Mouse (Mus musculus) left cerebral cortex, adult 18-20 months (tissue): ENCODE results near the gene Ube2n. TPM values are rescaled to one million over a fixed set of nuclear protein-coding genes. Genes with fewer than 3 reads are reported as not detected.
"Not testable (repeated sequence)": the region's sequence is repeated elsewhere in the genome, so short reads cannot be mapped to it uniquely, and the experiment has no call there.

Experiments
- DNase-seq, 2 experiments: peaks; one replicate each; pipeline ENCODE4 v3.0.0; 2021 to 2022; ENCODE audit warnings: low spot score in 2 of 2, mixed read lengths in 1 of 2
- total RNA-seq, 2 experiments: library from RNA; stranded (reverse); gene quantifications; 2 replicates each; pipeline ENCODE4 v1.2.3; 2021

The Ube2n gene
- total RNA-seq, 2 experiments from 2014 or later, result 199 to 202 TPM

DNA sequence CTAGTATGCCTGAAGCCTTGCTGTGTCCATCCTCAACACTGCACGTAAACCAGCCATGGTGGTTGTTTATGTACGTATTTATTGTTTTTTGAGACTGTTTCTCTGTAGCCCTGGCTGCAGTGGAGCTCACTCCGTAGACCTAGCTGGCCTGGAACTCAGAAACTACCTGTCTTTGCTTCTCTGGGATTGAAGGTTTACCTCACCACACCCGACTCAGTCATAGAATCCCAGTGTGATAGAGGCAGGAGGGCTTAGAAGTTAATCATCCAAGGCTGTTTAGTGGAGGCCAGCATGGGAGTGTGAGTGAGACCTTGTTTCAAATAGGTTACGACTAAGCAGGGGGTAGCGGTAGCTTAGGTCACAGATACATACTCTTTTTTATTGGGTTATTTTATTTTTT, 2.7 kb downstream of the Ube2n start:
- DNase-seq, result no peak

- no peak for DNase-seq
Observed at GRCm38 (mm10) chr10:95525037-95525675, 10.2 kb downstream of the Ube2n start.

DNA sequence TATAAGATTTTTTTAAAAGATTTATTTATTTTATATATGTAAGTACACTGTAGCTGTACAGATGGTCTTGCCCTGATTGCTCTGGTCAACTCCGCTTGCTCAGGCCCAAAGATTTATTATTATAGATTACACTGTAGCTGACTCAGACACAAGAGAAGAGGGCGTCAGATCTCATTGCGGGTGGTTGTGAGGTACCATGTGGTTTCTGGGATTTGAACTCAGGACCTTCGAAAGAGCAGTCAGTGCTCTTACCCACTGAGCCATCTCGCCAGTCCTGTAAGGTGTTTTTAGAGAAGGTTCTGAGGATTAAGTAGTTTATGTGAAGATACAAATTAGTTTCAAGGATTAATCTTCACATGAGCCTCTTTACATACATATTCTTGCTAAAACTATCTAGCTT, 10.9 kb downstream of the Ube2n start:
- DNase-seq, result no peak

GRCm38 (mm10) chr10:95526495-95527122, 11.7 kb downstream of the Ube2n start:
- no peak for DNase-seq

GRCm38 (mm10) chr10:95530551-95531121, 15.7 kb downstream of the Ube2n start:
- no peak for DNase-seq

GRCm38 (mm10) chr10:95532916-95533315, 18.0 kb downstream of the Ube2n start:
- no peak for DNase-seq

DNA sequence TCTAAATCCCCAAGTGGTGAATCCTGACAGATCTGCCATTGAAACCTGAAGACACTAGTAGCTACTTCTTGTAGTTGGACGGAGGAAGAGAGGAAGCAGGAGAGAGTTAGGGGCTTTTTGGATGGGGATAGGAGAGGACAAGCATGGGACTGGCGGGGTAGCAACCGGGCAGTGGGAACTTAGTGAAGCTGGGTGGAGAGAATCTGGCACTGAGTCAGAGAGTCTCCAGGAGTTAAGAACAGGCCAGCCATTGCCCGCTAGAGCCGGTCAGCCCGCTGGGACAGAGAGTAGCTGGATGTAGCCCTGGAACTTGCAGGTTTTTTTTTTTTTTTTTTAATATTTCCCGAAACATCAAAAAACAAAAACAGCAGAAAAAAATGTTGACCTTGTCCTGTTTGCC, 18.4 kb downstream of the Ube2n start:
- DNase-seq, result no peak

- no peak for DNase-seq
Observed at GRCm38 (mm10) chr10:95535399-95536221, 20.7 kb downstream of the Ube2n start.

DNA sequence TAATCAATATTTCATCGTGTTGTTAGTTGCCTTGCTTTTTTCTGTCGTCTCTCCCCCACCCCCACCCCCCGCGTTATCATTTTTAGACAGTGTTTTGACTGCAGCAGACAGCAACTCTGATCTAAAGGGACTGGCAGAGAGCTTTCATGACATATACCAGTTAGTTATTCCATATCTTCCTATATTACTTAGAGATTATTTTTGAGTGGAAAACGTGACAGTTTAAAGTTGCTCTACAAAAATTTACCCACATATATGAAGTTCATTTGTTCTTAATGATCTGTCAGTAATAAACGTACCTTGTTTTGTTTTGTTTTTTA, 21.2 kb downstream of the Ube2n start:
- DNase-seq, result no peak

DNA sequence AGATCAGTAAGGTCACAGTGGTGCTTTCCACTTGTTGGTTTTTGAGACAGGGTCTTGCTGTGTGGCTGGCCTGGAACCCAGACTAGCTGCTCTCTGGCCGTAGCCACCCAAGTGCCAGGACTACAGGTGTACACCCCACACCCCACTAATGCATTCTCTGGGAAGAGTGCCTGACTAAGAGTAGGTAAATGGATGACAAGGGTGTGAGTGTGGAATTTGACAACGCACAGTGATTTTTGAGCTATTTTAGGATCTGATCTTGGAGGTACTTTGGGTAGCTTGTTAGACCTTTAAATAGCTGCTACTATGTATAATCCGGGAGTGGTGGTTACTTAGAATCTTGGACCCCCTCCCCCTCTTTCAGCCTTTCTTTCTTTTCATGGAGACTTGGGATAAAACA, 24.3 kb downstream of the Ube2n start:
- no peak for DNase-seq

DNA sequence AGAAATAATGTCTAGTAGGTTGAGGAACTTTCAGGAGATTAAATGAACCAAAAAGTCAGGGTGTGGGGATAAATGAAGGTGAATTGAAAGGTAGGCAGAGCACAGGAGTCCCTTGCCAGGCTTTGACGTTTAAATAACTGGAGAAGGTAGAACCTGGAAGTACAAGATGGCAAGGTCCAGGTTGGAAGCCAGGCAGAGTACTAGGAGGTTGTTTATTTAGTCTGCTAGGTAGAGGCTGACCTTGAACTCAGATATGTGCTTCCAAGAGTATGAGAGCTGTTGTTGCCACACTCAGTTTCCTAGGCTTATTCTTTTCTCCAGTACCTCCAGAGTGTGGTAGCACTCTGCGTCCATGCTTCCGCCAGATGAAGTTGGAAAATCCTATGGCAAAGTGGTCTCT, 24.9 kb downstream of the Ube2n start:
- no peak for DNase-seq

DNA sequence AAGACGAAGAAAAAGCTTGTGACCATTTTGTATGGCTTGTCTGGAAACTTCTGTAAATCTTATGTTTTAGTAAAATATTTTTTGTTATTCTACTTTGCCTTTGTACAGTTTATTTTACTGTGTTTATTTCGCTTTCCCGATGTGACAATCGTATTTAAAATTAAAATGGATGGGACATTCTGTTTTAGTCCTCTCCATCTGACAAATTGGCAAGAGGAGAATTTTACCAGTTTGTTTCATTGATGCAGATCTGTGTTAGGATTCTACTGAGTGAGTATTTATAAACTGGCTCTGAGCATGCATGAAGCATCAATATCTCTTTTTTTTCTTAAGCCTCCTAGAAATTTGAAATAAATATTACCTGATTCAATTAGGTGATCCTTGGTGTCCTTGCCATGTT, 28.0 kb downstream of the Ube2n start:
- DNase-seq, result no peak

- DNase-seq, result no peak
Observed at GRCm38 (mm10) chr10:95543377-95543776, 28.4 kb downstream of the Ube2n start.

DNA sequence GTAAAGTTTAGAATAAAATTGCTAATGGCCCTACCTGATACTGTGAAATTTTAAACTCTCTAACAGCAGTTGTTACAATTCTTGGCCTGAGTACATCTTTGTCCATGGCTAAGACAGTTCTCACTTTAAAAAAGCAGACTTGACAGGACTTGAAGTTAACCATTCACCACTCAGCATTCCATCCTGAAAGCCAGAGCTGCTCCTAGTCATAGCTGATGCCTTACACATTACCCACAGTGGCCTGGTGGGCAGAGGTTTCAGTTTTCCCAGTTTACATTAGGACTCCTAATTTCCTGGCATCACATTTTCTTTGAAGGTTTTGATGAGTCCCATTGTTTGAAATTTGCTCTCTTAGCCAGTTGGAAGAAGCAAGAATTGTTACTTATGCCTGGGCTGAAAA, 29.1 kb downstream of the Ube2n start:
- DNase-seq, result no peak

DNA sequence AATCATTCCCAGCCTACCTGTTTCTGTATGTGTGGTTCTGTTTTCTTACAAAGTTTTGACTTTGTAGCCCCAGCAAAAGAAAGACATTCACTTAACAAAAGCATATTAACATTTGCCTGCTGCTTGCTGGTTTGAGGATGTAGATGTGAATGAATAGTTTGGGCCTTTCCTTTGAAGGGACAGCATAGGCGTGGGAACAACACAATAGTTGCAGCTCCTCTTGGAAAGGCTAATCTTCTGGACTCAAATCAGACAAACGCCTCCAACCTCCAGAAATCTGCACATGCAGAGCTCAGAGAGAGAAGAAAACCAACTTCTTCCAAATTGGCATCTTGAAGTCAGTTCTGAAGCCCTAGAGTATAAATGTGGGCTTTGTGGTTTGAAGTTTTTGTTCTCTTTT, 29.7 kb downstream of the Ube2n start:
- DNase-seq, result no peak

GRCm38 (mm10) chr10:95545051-95545450, 30.1 kb downstream of the Ube2n start:
- no peak for DNase-seq

- no peak for DNase-seq
Observed at GRCm38 (mm10) chr10:95546178-95546577, 31.2 kb downstream of the Ube2n start.

DNA sequence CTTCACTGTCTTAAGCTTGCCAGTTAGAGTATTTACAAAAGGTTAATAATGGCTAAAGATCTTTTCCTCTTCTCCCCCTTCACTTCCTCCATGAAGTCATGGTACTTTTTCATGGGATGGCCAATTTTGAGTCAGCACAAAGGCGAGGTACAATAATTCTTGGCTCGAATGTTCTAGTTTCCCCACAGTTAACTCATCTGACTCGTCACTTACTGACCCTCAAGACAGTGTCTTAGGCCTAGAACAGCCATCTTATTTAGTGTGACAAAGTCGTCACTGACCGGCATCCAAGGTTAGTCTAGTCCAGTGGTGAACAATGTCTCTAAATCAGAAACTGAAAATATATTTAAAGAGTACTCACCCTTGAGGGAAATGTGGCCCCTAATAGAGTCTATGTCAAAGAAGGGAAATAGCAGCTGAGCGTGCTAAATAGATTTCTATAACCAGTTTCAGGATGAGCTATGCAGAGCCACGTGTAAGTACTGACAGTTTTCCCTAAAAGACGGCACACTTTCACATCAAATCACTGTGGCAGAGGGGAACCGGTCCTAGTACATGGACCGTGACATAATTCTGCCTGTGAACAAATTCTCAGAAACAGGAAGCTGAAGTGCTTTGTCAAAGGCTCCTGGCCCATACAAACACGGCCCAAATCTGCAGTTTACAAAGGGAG, 33.3 kb downstream of the Ube2n start:
- no peak for DNase-seq

DNA sequence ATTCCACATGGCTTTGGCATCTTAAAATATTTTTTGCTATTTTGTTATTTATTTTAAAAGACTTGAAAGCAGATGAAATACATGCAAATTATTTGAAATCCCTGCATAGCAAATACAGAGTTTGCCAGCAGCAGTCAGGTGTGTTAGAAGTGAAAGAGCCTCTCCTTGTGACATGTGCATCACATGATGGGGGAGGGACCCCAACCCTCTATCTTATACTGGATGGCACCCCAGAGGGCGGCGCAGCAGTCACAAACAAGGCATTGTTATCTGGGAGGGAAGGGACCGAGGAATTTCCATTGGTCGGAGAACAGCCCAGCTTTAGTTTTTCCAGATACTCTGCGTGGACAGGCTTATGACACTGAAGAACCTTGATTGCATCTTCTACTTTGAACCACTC, 34.1 kb downstream of the Ube2n start:
- DNase-seq, result not testable (repeated sequence)

DNA sequence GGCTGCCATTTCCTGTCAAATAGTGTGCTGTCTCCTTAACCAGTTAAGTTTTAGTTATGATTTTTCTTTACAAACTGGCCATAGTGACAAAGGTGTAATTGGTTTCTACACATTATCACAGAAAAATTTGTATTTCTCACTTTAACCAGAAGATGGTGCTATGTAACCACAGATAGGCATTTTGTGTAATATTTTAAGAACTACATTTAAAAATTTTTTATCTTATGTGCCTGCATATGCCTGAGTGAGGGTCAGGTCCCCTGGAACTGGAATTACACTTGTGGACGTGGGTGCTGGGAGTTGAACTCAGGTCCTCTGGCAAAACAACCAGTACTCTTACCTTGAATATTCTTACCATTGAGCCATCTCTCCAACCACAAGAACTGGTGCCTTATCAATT, 35.6 kb downstream of the Ube2n start:
- DNase-seq, result no peak

- no peak for DNase-seq
Observed at GRCm38 (mm10) chr10:95551752-95552151, 36.8 kb downstream of the Ube2n start.

GRCm38 (mm10) chr10:95552326-95552725, 37.4 kb downstream of the Ube2n start:
- no peak for DNase-seq
